Mouse (Mus musculus) limb, embryonic 13.5 days (tissue): Measurements from ENCODE around the gene Robo1. TPM values are rescaled to one million over a fixed set of nuclear protein-coding genes. Genes with fewer than 3 reads are reported as not detected.

Experiments used
- ATAC-seq: fragments of 200-750 bp; cut with Nextera tagmentation; 2 replicates; pipeline ENCODE4 v1.8.0; 2017; ENCODE audit warnings: low read depth, moderate number of reproducible peaks, moderate TSS enrichment; ENCODE audit not compliant: low FRiP score
- H3K27ac ChIP-seq: fragments of 300-500 bp; sonication (generic); 2 replicates; pipeline ENCODE4 v1.5.1; 2015; ENCODE audit warnings: inconsistent platforms, mild to moderate bottlenecking, moderate library complexity
- H3K27me3 ChIP-seq: fragments of 300-500 bp; sonication (generic); 2 replicates; pipeline ENCODE4 v1.6.1; 2015; ENCODE audit warnings: mild to moderate bottlenecking, inconsistent platforms
- H3K36me3 ChIP-seq: fragments of 300-500 bp; sonication (generic); 2 replicates; pipeline ENCODE4 v1.6.1; 2015; ENCODE audit warnings: inconsistent platforms, mild to moderate bottlenecking, moderate library complexity
- H3K4me1 ChIP-seq: fragments of 300-500 bp; sonication (generic); 2 replicates; pipeline ENCODE4 v1.6.1; 2015; ENCODE audit warnings: inconsistent platforms
- H3K4me2 ChIP-seq: fragments of 300-500 bp; sonication (generic); replicated peaks from 2 replicates; pipeline ENCODE4 v1.6.1; 2015; ENCODE audit warnings: inconsistent platforms, mild to moderate bottlenecking, moderate library complexity
- H3K4me3 ChIP-seq: fragments of 300-500 bp; sonication (generic); 2 replicates; pipeline ENCODE4 v1.5.1; 2015; ENCODE audit warnings: moderate library complexity, mild to moderate bottlenecking, inconsistent platforms
- H3K9ac ChIP-seq: fragments of 300-500 bp; sonication (generic); 2 replicates; pipeline ENCODE4 v1.6.1; 2015; ENCODE audit warnings: mild to moderate bottlenecking, inconsistent platforms
- H3K9me3 ChIP-seq: fragments of 300-500 bp; sonication (generic); 2 replicates; pipeline ENCODE4 v1.6.1; 2016; ENCODE audit warnings: inconsistent platforms
- WGBS: fragments of 180-500 bp; shearing (Covaris S2); methylation state at CpG from one replicate; pipeline ENCODE4 v1.1.7; 2015; 5-methylcytosine and 5-hydroxymethylcytosine counted together
- polyA plus RNA-seq: library from polyadenylated mRNA; unstranded; fragments of >200 nt; fragmentation: Nextera tagmentation; extraction: Ambion mirVana; gene quantifications from 2 replicates; pipeline ENCODE4 v1.2.1, GENCODE M21; 2015

Gene Robo1
- polyA plus RNA-seq, 1 experiment from 2014 or later: 58.2 TPM

DNA sequence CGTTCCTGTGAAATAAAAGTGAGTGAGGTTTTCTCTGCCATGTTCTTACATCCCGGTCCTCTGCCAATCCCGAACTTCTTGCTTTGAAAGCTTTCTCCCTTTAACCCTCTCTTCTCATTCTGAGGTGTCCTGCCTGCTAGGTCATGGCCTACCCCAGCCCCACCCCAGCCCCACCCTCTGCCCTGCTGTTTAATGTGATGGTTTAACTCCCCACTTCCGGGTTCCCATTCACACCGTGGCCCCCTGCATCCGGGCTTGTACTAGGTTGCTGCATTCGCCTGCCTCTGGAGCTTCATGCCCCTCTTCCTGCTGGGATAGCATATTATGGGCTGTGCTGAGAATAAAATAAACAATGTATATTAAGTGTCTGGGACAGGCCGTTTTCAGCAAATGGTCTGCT, 706.4 kb downstream of the Robo1 start:
- Histone ChIP-seq H3K27ac (no peak overlapping the region), H3K4me3 (no peak overlapping the region), H3K27me3 (no peaks in the 10 kb centered on the region), H3K4me1 (peaks cover 32% of the 10 kb centered on the region), H3K9me3 (no peaks in the 10 kb centered on the region), H3K9ac (no peak overlapping the region), H3K36me3 (peaks cover 35% of the 10 kb centered on the region), H3K4me2 (no peak overlapping the region)
- WGBS: 48% methylated on average over 8 of the region's 8 CpGs
- no peak for ATAC-seq

DNA sequence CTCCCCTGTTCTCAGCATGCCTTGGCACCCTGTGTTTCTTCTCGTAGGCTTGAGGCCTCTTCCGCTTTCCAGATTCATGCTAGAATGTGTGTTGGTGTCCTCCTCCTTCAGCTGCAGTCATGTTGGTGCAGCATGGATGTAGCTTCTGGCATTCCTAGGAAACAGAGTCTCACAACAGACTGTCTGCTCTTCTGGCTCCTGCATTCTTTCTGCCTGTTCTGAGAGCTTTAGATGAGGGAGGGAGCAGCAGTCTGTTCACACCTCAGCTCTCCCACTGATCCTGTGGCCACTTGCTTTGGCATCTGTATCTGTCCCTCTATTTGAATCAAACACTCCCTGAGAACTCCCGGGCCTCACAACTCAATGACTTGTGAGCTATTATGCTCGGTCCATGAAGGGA, 707.9 kb downstream of the Robo1 start:
- H3K36me3 ChIP-seq: peaks cover 28% of the 10 kb centered on the region
- no peaks in the 10 kb centered on the region for H3K9me3 ChIP-seq
- H3K27ac ChIP-seq: peak overlapping the region; percentile 15; the same call in 1 of the 2 replicates
- H3K9ac ChIP-seq: no peak overlapping the region
- no peaks in the 10 kb centered on the region for H3K27me3 ChIP-seq
- H3K4me2 ChIP-seq: no peak overlapping the region
- WGBS: 56% methylated on average over 4 of the region's 4 CpGs
- H3K4me1 ChIP-seq: peaks cover 30% of the 10 kb centered on the region
- H3K4me3 ChIP-seq: no peak overlapping the region
- no peak for ATAC-seq

DNA sequence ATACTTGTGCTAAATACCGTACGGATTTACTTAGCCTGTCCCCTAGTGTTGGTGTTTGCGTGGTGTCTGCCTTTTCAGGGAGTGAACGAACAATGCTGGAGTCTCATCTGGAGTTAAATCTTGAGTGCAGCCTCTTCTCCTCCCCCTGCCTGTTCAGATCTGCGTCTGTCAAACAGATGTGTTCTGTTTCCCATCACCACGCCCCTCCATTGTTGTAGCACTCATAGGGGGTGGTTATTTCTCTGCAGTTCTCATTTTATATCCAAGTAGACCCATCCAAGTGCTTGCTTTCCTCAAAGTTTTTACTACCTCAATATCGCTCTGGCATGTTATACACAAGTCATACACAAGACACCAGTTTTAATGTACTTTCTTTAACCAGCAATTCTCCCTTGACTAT, 708.7 kb downstream of the Robo1 start:
- Histone ChIP-seq H3K27ac (no peak overlapping the region; the same call in 1 of the 2 replicates), H3K36me3 (peaks cover 28% of the 10 kb centered on the region), H3K27me3 (no peaks in the 10 kb centered on the region), H3K4me1 (peaks cover 23% of the 10 kb centered on the region), H3K4me2 (no peak overlapping the region), H3K4me3 (no peak overlapping the region), H3K9ac (no peak overlapping the region), H3K9me3 (no peaks in the 10 kb centered on the region)
- peak; percentile 90 for ATAC-seq
- 31% methylated on average over 7 of the region's 7 CpGs for WGBS

DNA sequence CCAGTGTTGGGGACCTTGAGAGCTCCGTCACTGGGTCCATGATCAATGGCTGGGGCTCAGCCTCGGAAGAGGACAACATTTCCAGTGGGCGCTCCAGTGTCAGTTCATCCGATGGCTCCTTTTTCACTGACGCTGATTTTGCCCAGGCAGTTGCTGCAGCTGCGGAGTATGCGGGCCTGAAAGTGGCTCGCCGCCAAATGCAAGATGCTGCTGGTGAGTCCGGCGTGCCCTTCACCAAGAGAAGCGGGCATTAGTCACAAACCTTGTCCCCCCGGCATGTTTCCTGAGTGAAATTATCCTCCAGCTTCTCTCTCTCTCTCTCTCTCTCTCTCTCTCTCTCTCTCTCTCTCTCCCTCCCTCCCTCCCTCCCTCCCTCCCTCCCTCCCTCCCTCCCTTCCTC, 716.2 kb downstream of the Robo1 start:
- H3K27me3 ChIP-seq: no peaks in the 10 kb centered on the region
- no peak overlapping the region for H3K4me3 ChIP-seq
- H3K4me1 ChIP-seq: peaks cover 14% of the 10 kb centered on the region; the same call in 1 of the 2 replicates
- no peak overlapping the region for H3K9ac ChIP-seq
- ATAC-seq: no peak
- H3K4me2 ChIP-seq: no peak overlapping the region
- peaks cover 43% of the 10 kb centered on the region for H3K36me3 ChIP-seq
- WGBS: 92% methylated on average over 13 of the region's 13 CpGs
- no peaks in the 10 kb centered on the region for H3K9me3 ChIP-seq
- no peak overlapping the region for H3K27ac ChIP-seq

DNA sequence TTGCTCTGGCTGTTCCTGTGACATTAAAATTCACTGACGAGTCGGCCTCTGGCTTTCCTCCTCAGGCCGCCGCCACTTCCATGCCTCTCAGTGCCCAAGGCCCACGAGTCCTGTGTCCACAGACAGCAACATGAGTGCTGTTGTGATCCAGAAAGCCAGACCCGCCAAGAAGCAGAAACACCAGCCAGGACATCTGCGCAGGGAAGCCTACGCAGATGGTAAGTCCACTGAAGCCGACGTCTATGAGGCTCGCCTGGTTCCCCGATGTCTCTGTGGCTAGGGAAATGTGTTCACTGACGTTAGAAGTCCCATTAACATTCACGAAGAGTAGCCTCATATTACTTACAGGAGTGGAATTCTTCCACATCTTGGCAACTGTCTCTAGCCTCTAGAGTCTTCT, 719.6 kb downstream of the Robo1 start:
- WGBS: 63% methylated on average over 14 of the region's 14 CpGs
- Histone ChIP-seq H3K9me3 (no peaks in the 10 kb centered on the region), H3K4me1 (peaks cover 14% of the 10 kb centered on the region; the same call in 1 of the 2 replicates), H3K4me3 (no peak overlapping the region), H3K27me3 (no peaks in the 10 kb centered on the region), H3K27ac (peak overlapping the region; percentile 28; the same call in 1 of the 2 replicates), H3K4me2 (no peak overlapping the region), H3K36me3 (peaks cover 45% of the 10 kb centered on the region), H3K9ac (no peak overlapping the region)
- ATAC-seq: no peak

DNA sequence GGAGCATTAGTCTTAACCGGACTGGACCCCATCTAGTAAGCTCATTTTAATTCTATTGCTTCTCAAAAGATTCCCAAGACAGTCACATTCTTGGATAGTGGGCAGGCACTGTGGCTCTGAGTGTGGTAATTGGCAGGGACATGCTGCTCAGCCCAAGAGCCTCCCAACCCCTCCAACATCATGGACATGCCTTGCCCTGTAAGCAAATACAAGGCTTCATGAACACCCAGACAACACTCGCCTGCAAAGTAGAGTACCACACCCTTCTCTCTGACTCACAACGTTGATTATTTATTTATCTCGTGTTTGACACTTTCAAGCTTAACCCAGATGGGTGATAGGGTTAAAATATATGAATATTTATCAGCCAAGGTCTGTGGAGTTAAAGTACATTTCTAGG, 722.9 kb downstream of the Robo1 start:
- no peaks in the 10 kb centered on the region for H3K27me3 ChIP-seq
- H3K36me3 ChIP-seq: peaks cover 35% of the 10 kb centered on the region
- ATAC-seq: no peak
- WGBS: 79% methylated on average over 4 of the region's 4 CpGs
- no peak overlapping the region for H3K4me2 ChIP-seq
- H3K4me1 ChIP-seq: peaks cover 14% of the 10 kb centered on the region; the same call in 1 of the 2 replicates
- H3K9ac ChIP-seq: no peak overlapping the region
- no peaks in the 10 kb centered on the region for H3K9me3 ChIP-seq
- no peak overlapping the region for H3K27ac ChIP-seq
- no peak overlapping the region for H3K4me3 ChIP-seq

DNA sequence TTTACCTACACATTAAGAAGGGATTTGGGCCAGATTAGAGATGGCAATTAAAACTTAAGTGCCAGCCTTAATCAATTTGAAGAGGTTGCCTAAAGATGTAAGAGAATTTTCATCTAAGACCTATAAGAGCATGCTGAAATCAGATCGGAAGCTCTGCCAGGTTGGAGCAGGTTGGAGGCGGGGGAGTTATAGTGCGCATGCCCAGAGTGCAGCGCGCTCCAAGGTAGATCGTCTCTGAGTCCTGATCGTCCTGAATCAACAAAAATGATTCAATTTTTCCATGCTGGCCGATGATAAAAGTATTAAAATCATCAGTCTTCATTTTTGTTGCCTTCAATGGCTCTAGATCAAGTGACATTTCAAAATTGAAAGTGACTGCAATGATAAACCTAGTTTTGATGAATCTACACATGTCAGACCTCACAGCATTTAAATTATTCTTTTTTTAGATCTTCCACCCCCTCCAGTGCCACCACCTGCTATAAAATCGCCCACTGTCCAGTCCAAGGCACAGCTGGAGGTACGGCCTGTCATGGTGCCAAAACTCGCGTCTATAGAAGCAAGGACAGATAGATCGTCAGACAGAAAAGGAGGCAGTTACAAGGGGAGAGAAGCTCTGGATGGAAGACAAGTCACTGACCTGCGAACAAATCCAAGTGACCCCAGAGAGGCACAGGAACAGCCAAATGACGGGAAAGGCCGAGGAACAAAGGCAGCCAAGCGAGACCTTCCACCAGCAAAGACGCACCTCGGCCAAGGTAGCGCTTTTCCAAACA, 727.3 kb downstream of the Robo1 start:
- no peak for ATAC-seq
- 94% methylated on average over 20 of the region's 20 CpGs for WGBS
- Histone ChIP-seq H3K36me3 (peaks cover 53% of the 10 kb centered on the region), H3K27ac (no peak overlapping the region), H3K9ac (no peak overlapping the region), H3K4me3 (no peak overlapping the region), H3K9me3 (no peaks in the 10 kb centered on the region), H3K27me3 (no peaks in the 10 kb centered on the region), H3K4me1 (no peaks in the 10 kb centered on the region), H3K4me2 (no peak overlapping the region)

DNA sequence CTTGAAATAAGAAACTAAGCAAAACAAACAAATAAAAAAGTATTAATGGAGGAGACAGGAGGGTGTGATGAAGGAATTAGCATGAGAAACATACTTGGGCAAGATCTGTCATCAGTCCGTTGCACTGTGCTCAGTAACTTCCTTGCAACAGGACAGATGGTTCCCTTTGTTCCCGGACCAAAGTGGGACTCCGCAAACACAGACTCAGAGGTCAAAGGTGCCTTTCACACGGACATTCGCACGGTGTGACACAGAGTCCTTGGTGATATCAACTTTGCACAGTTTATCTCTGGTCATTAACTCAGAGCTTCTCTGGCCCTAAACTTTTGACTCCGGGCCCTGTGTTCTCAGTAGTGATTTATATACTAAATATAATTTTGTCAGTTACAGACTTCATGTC, 730.4 kb downstream of the Robo1 start:
- H3K27ac ChIP-seq: no peak overlapping the region
- 75% methylated on average over 7 of the region's 7 CpGs for WGBS
- H3K4me3 ChIP-seq: no peak overlapping the region
- peaks cover 14% of the 10 kb centered on the region; the same call in 1 of the 2 replicates for H3K9me3 ChIP-seq
- no peak overlapping the region for H3K4me2 ChIP-seq
- H3K36me3 ChIP-seq: peaks cover 70% of the 10 kb centered on the region
- H3K27me3 ChIP-seq: no peaks in the 10 kb centered on the region
- no peak for ATAC-seq
- H3K9ac ChIP-seq: no peak overlapping the region
- no peaks in the 10 kb centered on the region for H3K4me1 ChIP-seq

DNA sequence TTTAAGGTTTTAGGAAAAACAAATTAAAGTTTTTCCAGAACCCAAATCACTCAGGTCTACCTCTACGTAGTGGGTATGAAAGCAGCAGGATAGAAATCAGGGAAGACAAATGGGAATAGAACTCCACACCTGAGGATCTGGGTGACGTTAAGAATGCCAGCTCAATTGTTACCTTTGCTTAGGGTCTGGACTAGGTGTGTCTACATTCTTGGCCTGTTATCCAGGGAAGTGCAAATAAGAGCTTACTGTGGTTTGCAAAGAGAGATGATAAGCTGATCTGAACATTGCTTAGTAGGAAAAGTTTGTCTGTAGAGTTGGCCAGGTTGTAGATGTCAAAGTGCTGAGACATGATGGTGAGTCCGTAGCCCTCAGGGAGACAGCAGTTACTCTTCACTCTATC, 754.4 kb downstream of the Robo1 start:
- WGBS: 90% methylated on average over 3 of the region's 3 CpGs
- H3K36me3 ChIP-seq: no peaks in the 10 kb centered on the region
- H3K27ac ChIP-seq: no peak overlapping the region
- no peak for ATAC-seq
- peaks cover 4% of the 10 kb centered on the region; the same call in 1 of the 2 replicates for H3K9me3 ChIP-seq
- H3K4me1 ChIP-seq: no peaks in the 10 kb centered on the region
- H3K9ac ChIP-seq: no peak overlapping the region
- no peak overlapping the region for H3K4me3 ChIP-seq
- H3K27me3 ChIP-seq: no peaks in the 10 kb centered on the region
- H3K4me2 ChIP-seq: no peak overlapping the region

DNA sequence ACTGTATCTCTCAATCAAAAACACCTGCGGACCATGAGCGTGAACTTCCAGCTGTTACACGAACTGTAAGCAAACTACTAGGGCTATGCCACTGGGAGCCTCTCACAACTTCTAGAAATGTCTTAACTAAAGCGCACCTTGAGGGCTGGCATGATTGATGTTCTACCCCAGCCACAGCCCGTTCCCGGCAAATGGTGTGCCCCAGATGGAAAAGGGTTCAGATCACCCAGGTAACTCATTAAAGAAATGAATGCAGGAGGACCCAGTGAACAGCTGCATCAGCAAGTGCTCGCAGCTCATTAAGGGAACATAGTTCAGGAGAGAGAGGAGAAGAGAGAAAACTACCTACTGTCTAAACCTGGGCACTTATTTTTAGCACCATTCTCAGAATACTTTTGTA, 759.7 kb downstream of the Robo1 start:
- Histone ChIP-seq H3K27me3 (no peaks in the 10 kb centered on the region), H3K9ac (no peak overlapping the region), H3K4me2 (no peak overlapping the region), H3K36me3 (no peaks in the 10 kb centered on the region), H3K9me3 (no peaks in the 10 kb centered on the region), H3K4me3 (no peak overlapping the region), H3K4me1 (no peaks in the 10 kb centered on the region), H3K27ac (no peak overlapping the region)
- WGBS: 50% methylated on average over 7 of the region's 7 CpGs
- ATAC-seq: no peak

DNA sequence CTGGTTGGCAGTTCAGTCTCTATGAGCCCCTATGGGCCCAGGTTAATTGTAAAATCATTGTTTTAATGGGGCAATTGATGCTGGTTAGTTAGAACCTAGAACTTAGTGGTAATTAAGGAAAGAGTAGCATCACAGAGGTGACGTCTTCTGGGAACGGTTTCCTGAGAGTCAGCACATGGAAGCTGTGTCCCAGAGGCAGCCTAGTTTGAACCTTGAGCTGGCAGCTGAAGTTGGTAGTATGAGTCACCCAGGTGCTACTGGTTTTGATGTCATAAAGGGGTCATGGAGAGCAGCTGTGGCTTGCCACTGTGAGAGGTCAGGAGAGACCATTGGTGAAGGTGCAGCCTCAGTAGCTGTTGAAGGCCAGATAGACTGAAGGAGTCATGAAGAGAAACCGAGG, 763.9 kb downstream of the Robo1 start:
- H3K4me3 ChIP-seq: no peak overlapping the region
- H3K4me1 ChIP-seq: no peaks in the 10 kb centered on the region
- no peaks in the 10 kb centered on the region for H3K27me3 ChIP-seq
- WGBS: 90% methylated on average over 3 of the region's 3 CpGs
- no peak for ATAC-seq
- no peak overlapping the region for H3K27ac ChIP-seq
- H3K9ac ChIP-seq: no peak overlapping the region
- H3K9me3 ChIP-seq: no peaks in the 10 kb centered on the region
- no peaks in the 10 kb centered on the region for H3K36me3 ChIP-seq
- H3K4me2 ChIP-seq: no peak overlapping the region

DNA sequence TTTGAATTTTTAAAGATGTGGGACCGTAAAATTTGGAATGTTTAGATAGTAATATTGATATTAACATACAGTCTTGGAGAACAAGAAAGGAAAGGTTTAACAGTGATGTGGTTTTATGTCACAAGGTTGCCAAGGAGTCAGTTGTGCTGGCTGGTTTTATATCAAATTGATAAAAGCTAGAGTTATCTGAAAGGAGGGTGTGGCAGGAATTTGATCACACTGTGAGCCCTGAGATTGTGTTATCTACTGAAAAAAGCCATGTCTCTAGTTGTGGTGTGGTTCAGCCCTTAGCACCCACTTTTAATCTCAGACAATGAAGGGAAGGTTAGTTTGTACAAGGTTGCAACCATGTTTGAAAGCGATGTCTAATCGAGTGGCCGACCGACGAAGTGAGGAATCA, 764.8 kb downstream of the Robo1 start:
- 97% methylated on average over 6 of the region's 6 CpGs for WGBS
- ATAC-seq: no peak

DNA sequence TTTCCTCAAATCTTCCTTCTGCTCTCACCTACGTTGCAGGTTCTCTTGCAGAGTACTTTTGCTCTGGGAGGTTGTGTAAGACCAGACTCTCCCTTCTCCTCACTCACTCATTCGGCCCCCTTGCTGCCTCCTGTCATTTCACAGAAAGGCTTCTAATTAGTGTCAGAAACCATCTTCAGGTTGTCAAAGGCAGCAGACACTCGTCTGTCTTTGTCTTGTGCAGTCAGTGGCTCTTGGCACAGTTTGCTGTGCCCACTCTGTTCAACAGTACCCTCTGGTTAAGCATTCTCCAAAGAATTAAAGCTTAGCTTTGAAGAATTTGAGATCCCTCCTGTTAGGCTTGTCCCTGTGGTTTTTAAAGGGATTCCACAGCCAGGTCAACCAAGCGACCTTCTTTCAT, 774.3 kb downstream of the Robo1 start:
- no peak for ATAC-seq
- H3K27ac ChIP-seq: no peak overlapping the region
- no peak overlapping the region for H3K4me3 ChIP-seq
- no peaks in the 10 kb centered on the region for H3K9me3 ChIP-seq
- WGBS: 78% methylated on average over 4 of the region's 4 CpGs
- no peaks in the 10 kb centered on the region for H3K27me3 ChIP-seq
- H3K4me2 ChIP-seq: no peak overlapping the region
- no peaks in the 10 kb centered on the region for H3K36me3 ChIP-seq
- peaks cover 12% of the 10 kb centered on the region for H3K4me1 ChIP-seq
- H3K9ac ChIP-seq: no peak overlapping the region

More for the DNA sequence above, 764.8 kb downstream of the Robo1 start:
- no peaks in the 10 kb centered on the region for H3K27me3 ChIP-seq
- no peak overlapping the region for H3K9ac ChIP-seq
- no peaks in the 10 kb centered on the region for H3K36me3 ChIP-seq
- no peaks in the 10 kb centered on the region for H3K4me1 ChIP-seq
- H3K9me3 ChIP-seq: no peaks in the 10 kb centered on the region
- H3K27ac ChIP-seq: no peak overlapping the region
- H3K4me3 ChIP-seq: no peak overlapping the region
- H3K4me2 ChIP-seq: no peak overlapping the region
